In the genomic region with DNA sequence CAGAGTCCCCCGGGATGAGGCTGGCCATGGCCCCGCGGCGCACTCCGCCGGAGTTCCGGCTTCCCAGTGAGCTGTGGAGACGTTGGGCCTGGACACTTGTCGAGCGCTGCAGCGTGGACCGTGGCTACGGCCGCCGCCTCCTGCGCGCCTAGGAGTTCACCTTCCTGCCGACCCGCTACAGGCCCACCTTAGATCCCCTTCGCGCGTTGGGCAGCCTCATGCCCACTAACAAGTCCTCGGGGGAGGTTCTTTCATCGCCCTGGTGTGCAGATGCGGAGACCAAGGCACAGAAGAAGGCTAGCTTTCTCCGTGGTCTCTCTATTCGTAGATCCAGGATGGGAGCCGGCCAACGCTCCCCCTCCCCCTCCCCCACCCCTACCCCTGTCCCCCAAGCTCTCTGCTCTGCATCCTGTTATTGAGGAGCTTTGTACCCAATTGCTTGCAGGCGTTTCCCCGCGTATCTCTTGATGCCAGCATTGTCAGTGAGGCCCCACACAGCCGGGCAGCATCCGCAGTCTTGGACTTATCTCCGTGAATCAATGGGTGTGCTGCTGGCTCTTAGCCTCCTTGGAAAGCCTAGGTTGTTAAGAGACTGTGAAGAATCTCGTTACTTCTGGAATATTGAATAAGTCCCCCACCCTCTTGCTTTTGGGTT, we compare ENCODE assay signal across 7 mouse cellular contexts. TPM values are rescaled to one million over a fixed set of nuclear protein-coding genes. Genes with fewer than 3 reads are reported as not detected.
DNase-seq lines count a peak whose midpoint lies in the region; TF ChIP-seq lines count a peak whose summit lies in the region.

No protein-coding gene starts in this region.

- TF ChIP-seq POLR2A in embryonic fibroblast, embryonic 13.5 days (IDR thresholded peaks at IDR 0.05; ENCODE audit: low read depth, low read length), result 0 out of 2 replicates have a peak, but pooled peaks have one; percentile 5

- no peaks in the 10 kb centered on the region for H3K4me1 ChIP-seq in embryonic fibroblast, embryonic 13.5 days (ENCODE audit: control insufficient read depth, insufficient read depth, low read length)
- H3K4me1 ChIP-seq in limb, embryonic 10.5 days, result peaks cover 58% of the 10 kb centered on the region

- H3K4me3 ChIP-seq in embryonic fibroblast, embryonic 13.5 days (ENCODE audit: insufficient read depth, low read length), result peak overlapping the region; percentile 98
- H3K4me3 ChIP-seq in limb, embryonic 10.5 days, result peak overlapping the region; percentile 95

- H3K27me3 ChIP-seq in limb, embryonic 10.5 days (ENCODE audit: low read depth, poor library complexity, severe bottlenecking), result peaks cover 41% of the 10 kb centered on the region

- no peak for TF ChIP-seq CTCF in embryonic fibroblast, embryonic 13.5 days (IDR thresholded peaks at IDR 0.05; ENCODE audit: borderline replicate concordance, insufficient read depth, low read length)

- peak; percentile 36 for DNase-seq in 416B (ENCODE audit: low read depth)
- DNase-seq in CD4-positive helper T cell, adult 2 months (ENCODE audit: low read depth, low spot score), result peak; percentile 52
- DNase-seq in limb, embryonic 10.5 days (ENCODE audit: low spot score), result no peak
- peak; percentile 70 for DNase-seq in naive thymus-derived CD4-positive, alpha-beta T cell, adult 2 months (ENCODE audit: low read depth)
- no peak for DNase-seq in gastrocnemius, postnatal 4 days (ENCODE audit: low spot score in 2 of 2)
- DNase-seq in ovary, postnatal 14 days (ENCODE audit: low spot score), result no peak

- H3K27ac ChIP-seq in embryonic fibroblast, embryonic 13.5 days (ENCODE audit: insufficient read depth, low read length), result peak overlapping the region; percentile 8; the same call in 1 of the 2 replicates
- H3K27ac ChIP-seq in limb, embryonic 10.5 days, result peak overlapping the region; percentile 98

- peaks cover 36% of the 10 kb centered on the region for H3K36me3 ChIP-seq in limb, embryonic 10.5 days

- 3% methylated on average over 36 of the region's 36 CpGs for WGBS in limb, embryonic 10.5 days

- no peaks in the 10 kb centered on the region for H3K9me3 ChIP-seq in limb, embryonic 10.5 days (replicated peaks)

RNA-seq across cellular contexts. Expression of a gene that starts 0.8 kb away (rescaled TPM):
- polyA plus RNA-seq in embryonic fibroblast, embryonic 13.5 days (2011; ENCODE audit: insufficient read length, low read depth, missing spikeins), result 19.0 and 19.8 TPM in 2 replicates
- polyA plus RNA-seq in limb, embryonic 10.5 days (2016; fragmentation: Nextera tagmentation; extraction: Ambion mirVana), result 45.8 and 56.5 TPM in 2 replicates
- total RNA-seq in gastrocnemius, postnatal 4 days (2021), result 10 to 100 TPM; 27.4 to 29.9 TPM

RNA-seq across cellular contexts. Expression of a gene that starts 4.0 kb away (rescaled TPM):
- polyA plus RNA-seq in embryonic fibroblast, embryonic 13.5 days (2011; ENCODE audit: insufficient read length, low read depth, missing spikeins), result not detected in 2 replicates
- 0.33 and 1.1 TPM in 2 replicates for polyA plus RNA-seq in limb, embryonic 10.5 days (2016; fragmentation: Nextera tagmentation; extraction: Ambion mirVana)
- total RNA-seq in gastrocnemius, postnatal 4 days (2021), result under 1 TPM; 0.49 to 0.67 TPM

RNA-seq across cellular contexts. Expression of a gene that starts 36.3 kb away (rescaled TPM):
- 4.8 and 17.6 TPM in 2 replicates for polyA plus RNA-seq in embryonic fibroblast, embryonic 13.5 days (2011; ENCODE audit: insufficient read length, low read depth, missing spikeins)
- 0.55 and 2.4 TPM in 2 replicates for polyA plus RNA-seq in limb, embryonic 10.5 days (2016; fragmentation: Nextera tagmentation; extraction: Ambion mirVana)
- 1 to 10 TPM; 3.2 to 4.3 TPM for total RNA-seq in gastrocnemius, postnatal 4 days (2021)

Comparison
In these comparisons a context has a peak if more than half of its experiments do, and no peak if none do; other contexts are left out.
1. DNase-seq: peak in 416B (single experiment), CD4-positive helper T cell, adult 2 months (single experiment) and naive thymus-derived CD4-positive, alpha-beta T cell, adult 2 months (single experiment); none in limb, embryonic 10.5 days (single experiment), gastrocnemius, postnatal 4 days (0 of 2) and ovary, postnatal 14 days (single experiment).